Mouse (Mus musculus) liver, embryonic 11.5 days (tissue): ENCODE results near the gene Mrfap1. TPM values are rescaled to one million over a fixed set of nuclear protein-coding genes. Genes with fewer than 3 reads are reported as not detected.

Source experiments
- ATAC-seq: fragments of 200-750 bp; cut with Nextera tagmentation; replicated peaks from 2 replicates; pipeline ENCODE4 v1.8.0; 2017; ENCODE audit warnings: moderate number of reproducible peaks, mild to moderate bottlenecking, moderate TSS enrichment, moderate library complexity; ENCODE audit not compliant: low FRiP score
- DNase-seq: peaks from one replicate; pipeline ENCODE4 v3.0.0-alpha.2; 2017; ENCODE audit warnings: low spot score
- H3K27ac ChIP-seq: fragments of 300-500 bp; sonication (generic); 2 replicates; pipeline ENCODE4 v1.5.1; 2014; ENCODE audit warnings: mild to moderate bottlenecking, low read depth, low read length, control low read depth
- H3K27me3 ChIP-seq: fragments of 300-500 bp; sonication (generic); replicated peaks from 2 replicates; pipeline ENCODE4 v1.6.1; 2014; ENCODE audit warnings: low read length, mixed read lengths; ENCODE audit not compliant: control insufficient read depth, insufficient read depth
- H3K36me3 ChIP-seq: fragments of 300-500 bp; sonication (generic); 2 replicates; pipeline ENCODE4 v1.6.1; 2014; ENCODE audit warnings: mild to moderate bottlenecking, low read length, moderate library complexity, mixed read lengths; ENCODE audit not compliant: control insufficient read depth, insufficient read depth
- H3K4me1 ChIP-seq: fragments of 300-500 bp; sonication (generic); replicated peaks from 2 replicates; pipeline ENCODE4 v1.6.1; 2014; ENCODE audit warnings: low read length, mixed read lengths; ENCODE audit not compliant: control insufficient read depth, insufficient read depth
- H3K4me2 ChIP-seq: fragments of 300-500 bp; sonication (generic); 2 replicates; pipeline ENCODE4 v1.6.1; 2014; ENCODE audit warnings: mild to moderate bottlenecking, control low read depth, moderate library complexity
- H3K4me3 ChIP-seq: fragments of 300-500 bp; sonication (generic); 2 replicates; pipeline ENCODE4 v1.5.1; 2014; ENCODE audit warnings: low read depth, low read length, control low read depth
- H3K9ac ChIP-seq: fragments of 300-500 bp; sonication (generic); 2 replicates; pipeline ENCODE4 v1.6.1; 2014; ENCODE audit warnings: low read depth, low read length, control low read depth
- H3K9me3 ChIP-seq: fragments of 300-500 bp; sonication (generic); 2 replicates; pipeline ENCODE4 v1.6.1; 2016; ENCODE audit warnings: low read length, inconsistent platforms, mixed read lengths; ENCODE audit not compliant: control insufficient read depth
- WGBS: fragments of 180-500 bp; shearing (Covaris S2); extraction: QIAGEN DNeasy Blood & Tissue Kit; methylation state at CpG from one replicate; pipeline ENCODE4 v1.1.7; 2014; 5-methylcytosine and 5-hydroxymethylcytosine counted together
- polyA plus RNA-seq: library from polyadenylated mRNA; unstranded; fragments of >200 nt; fragmentation: Nextera tagmentation; extraction: Ambion mirVana; gene quantifications from 2 replicates; pipeline ENCODE4 v1.2.1, GENCODE M21; 2014

Mrfap1 gene
- polyA plus RNA-seq, 1 experiment from 2014 or later = 366 TPM

GRCm38 (mm10) chr5:36829913-36830879, 33.6 kb upstream of the Mrfap1 start, which contains the start of gene Man2b2:
TSS of gene Man2b2 (minus strand) at chr5:36830653.
- H3K27ac ChIP-seq = no peak within 1 kb of the TSS
- H3K36me3 ChIP-seq = no peaks in the 10 kb centered on the region
- no peaks in the 10 kb centered on the region for H3K9me3 ChIP-seq
- H3K4me1 ChIP-seq = peaks cover 10% of the 10 kb centered on the region; the same call in 1 of the 2 replicates
- H3K27me3 ChIP-seq = no peaks in the 10 kb centered on the region
- H3K4me3 ChIP-seq = peak within 1 kb of the TSS; percentile 75
- DNase-seq = peak; percentile 93
- 2% methylated on average over 46 of the region's 46 CpGs for WGBS
- peak within 1 kb of the TSS; percentile 90 for H3K9ac ChIP-seq
- peak; percentile 91 for ATAC-seq
- H3K4me2 ChIP-seq = peak within 1 kb of the TSS; percentile 93

- Histone ChIP-seq H3K4me1 (peaks cover 10% of the 10 kb centered on the region; the same call in 1 of the 2 replicates), H3K9ac (no peak overlapping the region), H3K36me3 (no peaks in the 10 kb centered on the region; the same call in 1 of the 2 replicates), H3K27ac (no peak overlapping the region), H3K27me3 (no peaks in the 10 kb centered on the region), H3K9me3 (no peaks in the 10 kb centered on the region), H3K4me3 (no peak overlapping the region), H3K4me2 (peak overlapping the region; percentile 93; the same call in 1 of the 2 replicates)
- ATAC-seq (0 out of 2 replicates have a peak, but pooled peaks have one; percentile 4), DNase-seq (no peak)
- 69% methylated on average over 4 of the region's 4 CpGs for WGBS
Measured at GRCm38 (mm10) chr5:36829098-36829497, 32.5 kb upstream of the Mrfap1 start.

GRCm38 (mm10) chr5:36822907-36823306, 26.3 kb upstream of the Mrfap1 start:
- ATAC-seq = no peak
- Histone ChIP-seq H3K4me3 (no peak overlapping the region), H3K27ac (no peak overlapping the region), H3K4me1 (no peaks in the 10 kb centered on the region), H3K36me3 (no peaks in the 10 kb centered on the region; the same call in none of the 2 replicates), H3K9ac (no peak overlapping the region), H3K9me3 (no peaks in the 10 kb centered on the region), H3K4me2 (no peak overlapping the region), H3K27me3 (no peaks in the 10 kb centered on the region)
- 93% methylated on average over 4 of the region's 4 CpGs for WGBS
- no peak for DNase-seq

GRCm38 (mm10) chr5:36820142-36820541, 23.6 kb upstream of the Mrfap1 start:
- 54% methylated on average over 6 of the region's 6 CpGs for WGBS
- Histone ChIP-seq H3K4me3 (no peak overlapping the region), H3K27ac (no peak overlapping the region), H3K4me2 (no peak overlapping the region), H3K4me1 (no peaks in the 10 kb centered on the region), H3K9me3 (no peaks in the 10 kb centered on the region), H3K27me3 (no peaks in the 10 kb centered on the region), H3K36me3 (no peaks in the 10 kb centered on the region; the same call in none of the 2 replicates), H3K9ac (no peak overlapping the region)
- 0 out of 2 replicates have a peak, but pooled peaks have one; percentile 21 for ATAC-seq
- peak; percentile 47 for DNase-seq

- Histone ChIP-seq H3K36me3 (no peaks in the 10 kb centered on the region; the same call in none of the 2 replicates), H3K27ac (no peak overlapping the region), H3K4me3 (no peak overlapping the region), H3K9ac (no peak overlapping the region), H3K9me3 (no peaks in the 10 kb centered on the region), H3K27me3 (no peaks in the 10 kb centered on the region), H3K4me1 (no peaks in the 10 kb centered on the region), H3K4me2 (no peak overlapping the region)
- 91% methylated on average over 5 of the region's 5 CpGs for WGBS
- ATAC-seq (no peak), DNase-seq (no peak)
Measured at GRCm38 (mm10) chr5:36819742-36820141, 23.2 kb upstream of the Mrfap1 start.

- 61% methylated on average over 3 of the region's 3 CpGs for WGBS
- ATAC-seq = no peak
- peaks cover 5% of the 10 kb centered on the region for H3K36me3 ChIP-seq
Measured at GRCm38 (mm10) chr5:36817738-36818137, 21.2 kb upstream of the Mrfap1 start.

GRCm38 (mm10) chr5:36814554-36814953, 18.0 kb upstream of the Mrfap1 start:
- Histone ChIP-seq H3K36me3 (peaks cover 5% of the 10 kb centered on the region), H3K4me2 (no peak overlapping the region), H3K9me3 (no peaks in the 10 kb centered on the region), H3K9ac (no peak overlapping the region), H3K4me1 (no peaks in the 10 kb centered on the region), H3K27me3 (no peaks in the 10 kb centered on the region), H3K27ac (no peak overlapping the region), H3K4me3 (no peak overlapping the region)
- ATAC-seq (no peak), DNase-seq (no peak)
- WGBS = 66% methylated on average over 6 of the region's 6 CpGs

More at GRCm38 (mm10) chr5:36817738-36818137, 21.2 kb upstream of the Mrfap1 start:
- no peak for DNase-seq
- Histone ChIP-seq H3K9me3 (no peaks in the 10 kb centered on the region), H3K4me2 (no peak overlapping the region), H3K27ac (no peak overlapping the region), H3K4me1 (no peaks in the 10 kb centered on the region), H3K4me3 (no peak overlapping the region), H3K9ac (no peak overlapping the region), H3K27me3 (no peaks in the 10 kb centered on the region)

GRCm38 (mm10) chr5:36811413-36811812, 14.8 kb upstream of the Mrfap1 start:
- WGBS = 30% methylated on average over 3 of the region's 3 CpGs
- DNase-seq = peak; percentile 54

More at GRCm38 (mm10) chr5:36811413-36811812, 14.8 kb upstream of the Mrfap1 start:
- no peak overlapping the region for H3K27ac ChIP-seq
- H3K9ac ChIP-seq = no peak overlapping the region
- no peak overlapping the region for H3K4me2 ChIP-seq
- H3K4me3 ChIP-seq = no peak overlapping the region
- H3K9me3 ChIP-seq = no peaks in the 10 kb centered on the region
- no peaks in the 10 kb centered on the region for H3K4me1 ChIP-seq
- peaks cover 5% of the 10 kb centered on the region; the same call in 1 of the 2 replicates for H3K36me3 ChIP-seq
- H3K27me3 ChIP-seq = no peaks in the 10 kb centered on the region
- 0 out of 2 replicates have a peak, but pooled peaks have one; percentile 30 for ATAC-seq
